Mouse (Mus musculus): Measurements from ENCODE around the gene Ceacam3. TPM values are rescaled to one million over a fixed set of nuclear protein-coding genes. Genes with fewer than 3 reads are reported as not detected.

Gene Ceacam3
- polyA plus RNA-seq (2015; fragmentation: Nextera tagmentation; extraction: Ambion mirVana) = not detected in 2 replicates

DNA sequence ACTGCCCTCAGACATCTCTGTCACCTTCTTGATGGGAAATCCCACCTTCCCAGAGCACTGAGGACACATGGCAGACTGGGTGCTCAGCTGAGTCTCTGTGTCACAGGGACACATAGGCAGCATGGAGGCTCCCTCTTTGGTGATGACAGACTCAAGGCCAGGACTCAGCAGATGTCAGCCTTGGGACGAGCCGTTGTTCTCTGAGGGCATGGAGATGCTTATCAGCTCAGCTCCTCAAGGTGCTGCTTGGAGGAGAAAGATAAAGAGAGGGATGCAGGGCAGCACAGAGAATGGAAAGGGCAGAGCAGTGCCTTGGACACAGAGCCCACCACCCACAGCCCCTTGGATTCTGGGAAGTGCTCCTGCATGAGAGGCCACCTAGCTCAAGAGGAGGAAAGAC lies at the start of gene Ceacam3:
TSS of gene Ceacam3 (plus strand) at position 352 of the 400 bp plus-strand sequence.

DNA sequence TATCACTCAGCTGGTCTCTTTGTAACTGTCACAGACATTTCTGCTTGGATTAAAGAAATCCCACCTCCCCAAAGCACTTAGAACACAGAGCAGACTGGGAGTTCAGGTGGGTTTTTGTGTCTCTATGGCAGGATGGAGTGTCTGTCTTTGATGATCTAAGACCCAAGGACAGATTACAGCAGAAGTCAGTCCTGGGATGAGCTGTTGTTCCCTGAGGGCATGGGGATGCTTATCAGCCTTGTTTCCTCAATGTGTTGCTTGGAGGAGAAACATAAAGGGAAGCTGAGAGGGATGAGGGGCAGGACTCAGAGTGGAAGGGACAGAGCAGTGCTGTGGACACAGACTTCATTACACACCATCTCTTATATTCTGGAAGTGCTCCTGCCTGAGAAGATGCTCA lies 53.1 kb downstream of the Ceacam3 start, which contains the start of gene Psg29:
TSS of gene Psg29 (plus strand) at position 301 of the 400 bp plus-strand sequence.

Other genes with a start within 250 kb of the Ceacam3 start
- gene Ptgir, start 243.8 kb upstream of the Ceacam3 start, polyA plus RNA-seq (2015; fragmentation: Nextera tagmentation; extraction: Ambion mirVana) = 1.0 and 1.3 TPM in 2 replicates
- 149 and 159 TPM in 2 replicates for gene Calm3, start 226.2 kb upstream of the Ceacam3 start, polyA plus RNA-seq (2015; fragmentation: Nextera tagmentation; extraction: Ambion mirVana)
- 0.47 and 0.84 TPM in 2 replicates for gene Pnmal2, start 205.6 kb upstream of the Ceacam3 start, polyA plus RNA-seq (2015; fragmentation: Nextera tagmentation; extraction: Ambion mirVana)
- 0.02 TPM in 1 of 2 replicates, not detected in the other for gene Pnmal1, start 190.6 kb upstream of the Ceacam3 start, polyA plus RNA-seq (2015; fragmentation: Nextera tagmentation; extraction: Ambion mirVana)
- gene Gm42372, start 167.2 kb upstream of the Ceacam3 start, polyA plus RNA-seq (2015; fragmentation: Nextera tagmentation; extraction: Ambion mirVana) = 0.10 and 0.11 TPM in 2 replicates
- 3.1 and 4.0 TPM in 2 replicates for gene Ccdc8, start 157.6 kb upstream of the Ceacam3 start, polyA plus RNA-seq (2015; fragmentation: Nextera tagmentation; extraction: Ambion mirVana)
- gene Ppp5c, start 122.4 kb upstream of the Ceacam3 start, polyA plus RNA-seq (2015; fragmentation: Nextera tagmentation; extraction: Ambion mirVana) = 43.1 and 46.0 TPM in 2 replicates
- 8.1 and 9.9 TPM in 2 replicates for gene Hif3a, start 87.9 kb upstream of the Ceacam3 start, polyA plus RNA-seq (2015; fragmentation: Nextera tagmentation; extraction: Ambion mirVana)
- gene Psg16, start 76.2 kb upstream of the Ceacam3 start, polyA plus RNA-seq (2015; fragmentation: Nextera tagmentation; extraction: Ambion mirVana) = 0.23 and 0.24 TPM in 2 replicates
- not detected in 2 replicates for gene Psg29, start 53.2 kb downstream of the Ceacam3 start, polyA plus RNA-seq (2015; fragmentation: Nextera tagmentation; extraction: Ambion mirVana)